Mouse (Mus musculus): ENCODE data around the gene Gm10638.
A peak's percentile ranks its signal among the peaks of the same experiment; 100 is the strongest.

Gene Gm10638

GRCm38 (mm10) chr8:86745221-86745934 is at the start of gene Gm10638, which contains the start of gene Siah1a:
Gene Gm10638, plus strand, starts transcription at chr8:86745699.
Gene Siah1a, minus strand, starts transcription at chr8:86745934.
- DNase-seq (ENCODE audit: low read depth), result peak; percentile 68

GRCm38 (mm10) chr8:86695703-86696102 is 49.8 kb upstream of the Gm10638 start:
- DNase-seq (ENCODE audit: low read depth), result no peak

GRCm38 (mm10) chr8:86698811-86699421 is 46.6 kb upstream of the Gm10638 start:
- DNase-seq (ENCODE audit: low read depth), result no peak

GRCm38 (mm10) chr8:86699471-86699870 is 46.0 kb upstream of the Gm10638 start:
- DNase-seq (ENCODE audit: low read depth), result no peak

- no peak for DNase-seq (ENCODE audit: low read depth)
These were observed 43.0 kb upstream of the Gm10638 start for GRCm38 (mm10) chr8:86702453-86702852.

GRCm38 (mm10) chr8:86705317-86705716 is 40.2 kb upstream of the Gm10638 start:
- DNase-seq (ENCODE audit: low read depth), result no peak

GRCm38 (mm10) chr8:86706756-86707155 is 38.7 kb upstream of the Gm10638 start:
- no peak for DNase-seq (ENCODE audit: low read depth)

GRCm38 (mm10) chr8:86707873-86708272 is 37.6 kb upstream of the Gm10638 start:
- DNase-seq (ENCODE audit: low read depth), result peak; percentile 36

- DNase-seq (ENCODE audit: low read depth), result no peak
These were observed 32.9 kb upstream of the Gm10638 start for GRCm38 (mm10) chr8:86712594-86712993.

GRCm38 (mm10) chr8:86713407-86714188 is 31.9 kb upstream of the Gm10638 start:
- DNase-seq (ENCODE audit: low read depth), result no peak

GRCm38 (mm10) chr8:86718332-86718994 is 27.0 kb upstream of the Gm10638 start:
- DNase-seq (ENCODE audit: low read depth), result no peak

- DNase-seq (ENCODE audit: low read depth), result peak; percentile 60
These were observed 26.1 kb upstream of the Gm10638 start for GRCm38 (mm10) chr8:86719368-86719767.

GRCm38 (mm10) chr8:86720756-86721459 is 24.6 kb upstream of the Gm10638 start:
- DNase-seq (ENCODE audit: low read depth), result peak; percentile 45

GRCm38 (mm10) chr8:86721490-86721889 is 24.0 kb upstream of the Gm10638 start:
- DNase-seq (ENCODE audit: low read depth), result no peak

- DNase-seq (ENCODE audit: low read depth), result peak; percentile 39
These were observed 18.5 kb upstream of the Gm10638 start for GRCm38 (mm10) chr8:86726959-86727358.

- no peak for DNase-seq (ENCODE audit: low read depth)
These were observed 17.1 kb upstream of the Gm10638 start for GRCm38 (mm10) chr8:86728224-86728950.

GRCm38 (mm10) chr8:86730303-86730702 is 15.2 kb upstream of the Gm10638 start:
- DNase-seq (ENCODE audit: low read depth), result no peak

GRCm38 (mm10) chr8:86730860-86731259 is 14.6 kb upstream of the Gm10638 start:
- DNase-seq (ENCODE audit: low read depth), result no peak

GRCm38 (mm10) chr8:86734171-86734570 is 11.3 kb upstream of the Gm10638 start:
- DNase-seq (ENCODE audit: low read depth), result no peak

GRCm38 (mm10) chr8:86734954-86735353 is 10.5 kb upstream of the Gm10638 start:
- DNase-seq (ENCODE audit: low read depth), result no peak

Data from 416B (cell line).